Mouse (Mus musculus) left cerebral cortex, postnatal 14 days (tissue): ENCODE measurements around the gene Jarid2. TPM values are rescaled to one million over a fixed set of nuclear protein-coding genes. Genes with fewer than 3 reads are reported as not detected.
"Not testable (repeated sequence)": the region's sequence is repeated elsewhere in the genome, so short reads cannot be mapped to it uniquely, and the experiment has no call there.

Experiments
- DNase-seq, 2 experiments: peaks; one replicate each; pipeline ENCODE4 v3.0.0; 2021 to 2022; ENCODE audit warnings: low spot score in 2 of 2, mixed read lengths in 1 of 2
- intact Hi-C: fragments of 180-260 bp; cut with DNase I; formaldehyde crosslinking; loops from one replicate; pipeline ENCODE4 v1.15.1; 2025
- total RNA-seq, 2 experiments: library from RNA; stranded (reverse); gene quantifications; 2 replicates each; pipeline ENCODE4 v1.2.3; 2021

The Jarid2 gene
- total RNA-seq, 2 experiments from 2014 or later, result 40.8 to 42.3 TPM

- no peak for DNase-seq
Measured at GRCm38 (mm10) chr13:44721891-44722547, 7.3 kb upstream of the Jarid2 start.

GRCm38 (mm10) chr13:44723522-44723921 lies 5.8 kb upstream of the Jarid2 start:
- DNase-seq, intact Hi-C loops: not testable (repeated sequence)

More at GRCm38 (mm10) chr13:44721891-44722547, 7.3 kb upstream of the Jarid2 start:
- intact Hi-C loops, result no loop called here

GRCm38 (mm10) chr13:44728145-44728880 lies 961 bp upstream of the Jarid2 start:
- DNase-seq, result no peak
- intact Hi-C loops, result no loop called here

- DNase-seq, result peak; percentile 99
- intact Hi-C loops, result loop anchor here (2.0 to 10.0 kb wide), 5 partner anchors 57 to 866 kb away; no protein-coding TSS in a partner anchor
Measured at GRCm38 (mm10) chr13:44730146-44730864, 1.0 kb downstream of the Jarid2 start.

GRCm38 (mm10) chr13:44730939-44731551 lies 1.8 kb downstream of the Jarid2 start:
- peak; percentile 92 to 93 for DNase-seq
- intact Hi-C loops, result loop anchor here (2.0 to 10.0 kb wide), 5 partner anchors 56 to 866 kb away; no protein-coding TSS in a partner anchor

GRCm38 (mm10) chr13:44731727-44732441 lies 2.6 kb downstream of the Jarid2 start:
- DNase-seq, result no peak
- intact Hi-C loops, result loop anchor here (2.0 to 10.0 kb wide), 5 partner anchors 55 to 867 kb away; no protein-coding TSS in a partner anchor

- intact Hi-C loops, result loop anchor here (5.0 to 10.0 kb wide), 4 partner anchors 55 to 500 kb away; no protein-coding TSS in a partner anchor
- no peak for DNase-seq
Measured at GRCm38 (mm10) chr13:44732442-44732974, 3.2 kb downstream of the Jarid2 start.

GRCm38 (mm10) chr13:44733036-44733372 lies 3.7 kb downstream of the Jarid2 start:
- DNase-seq, result peak; percentile 5 to 25

GRCm38 (mm10) chr13:44733373-44734111 lies 4.3 kb downstream of the Jarid2 start:
- intact Hi-C loops, result loop anchor here (5.0 to 10.0 kb wide), 4 partner anchors 54 to 501 kb away; no protein-coding TSS in a partner anchor

More at GRCm38 (mm10) chr13:44733036-44733372, 3.7 kb downstream of the Jarid2 start:
- intact Hi-C loops, result loop anchor here (5.0 to 10.0 kb wide), 4 partner anchors 54 to 501 kb away; no protein-coding TSS in a partner anchor

GRCm38 (mm10) chr13:44734441-44734840 lies 5.2 kb downstream of the Jarid2 start:
- no peak for DNase-seq
- intact Hi-C loops, result loop anchor here (5.0 to 10.0 kb wide), 4 partner anchors 53 to 502 kb away; no protein-coding TSS in a partner anchor

More at GRCm38 (mm10) chr13:44733373-44734111, 4.3 kb downstream of the Jarid2 start:
- peak; percentile 54 to 73 for DNase-seq

GRCm38 (mm10) chr13:44735088-44735690 lies 5.9 kb downstream of the Jarid2 start:
- intact Hi-C loops, result loop anchor here (10.0 kb wide), 1 partner anchor 240 kb away; no protein-coding TSS in a partner anchor
- DNase-seq, result no peak

- intact Hi-C loops, result loop anchor here (10.0 kb wide), 1 partner anchor 238 kb away; no protein-coding TSS in a partner anchor
Measured at GRCm38 (mm10) chr13:44737297-44737696, 8.0 kb downstream of the Jarid2 start.

GRCm38 (mm10) chr13:44751780-44752179 lies 22.5 kb downstream of the Jarid2 start:
- peak in 1 of 2 experiments; percentile 10 for DNase-seq
- intact Hi-C loops, result no loop called here

More at GRCm38 (mm10) chr13:44737297-44737696, 8.0 kb downstream of the Jarid2 start:
- no peak for DNase-seq

GRCm38 (mm10) chr13:44753206-44753605 lies 23.9 kb downstream of the Jarid2 start:
- DNase-seq, result no peak
- intact Hi-C loops, result no loop called here

GRCm38 (mm10) chr13:44755434-44755833 lies 26.2 kb downstream of the Jarid2 start:
- DNase-seq, result no peak
- intact Hi-C loops, result no loop called here

GRCm38 (mm10) chr13:44758750-44759149 lies 29.5 kb downstream of the Jarid2 start:
- intact Hi-C loops, result no loop called here
- DNase-seq, result no peak

GRCm38 (mm10) chr13:44760761-44761160 lies 31.5 kb downstream of the Jarid2 start:
- intact Hi-C loops, result no loop called here
- DNase-seq, result no peak
